Mouse (Mus musculus) testis, adult 2 months (tissue): ENCODE measurements around the gene Prkcb.

ENCODE experiments used
- CTCF ChIP-seq: fragments of 200-500 bp; IDR thresholded peaks from 2 replicates; pipeline ENCODE4 v1.5.1; 2012; ENCODE audit warnings: low read depth, mild to moderate bottlenecking, inconsistent platforms, low read length, moderate library complexity; ENCODE audit not compliant: control insufficient read depth, insufficient read depth, insufficient replicate concordance
- POLR2A ChIP-seq: fragments of 200-500 bp; IDR thresholded peaks from 2 replicates; pipeline ENCODE4 v1.6.1; 2012; ENCODE audit warnings: low read depth, mild to moderate bottlenecking, inconsistent platforms, low read length, moderate library complexity; ENCODE audit not compliant: control insufficient read depth

DNA sequence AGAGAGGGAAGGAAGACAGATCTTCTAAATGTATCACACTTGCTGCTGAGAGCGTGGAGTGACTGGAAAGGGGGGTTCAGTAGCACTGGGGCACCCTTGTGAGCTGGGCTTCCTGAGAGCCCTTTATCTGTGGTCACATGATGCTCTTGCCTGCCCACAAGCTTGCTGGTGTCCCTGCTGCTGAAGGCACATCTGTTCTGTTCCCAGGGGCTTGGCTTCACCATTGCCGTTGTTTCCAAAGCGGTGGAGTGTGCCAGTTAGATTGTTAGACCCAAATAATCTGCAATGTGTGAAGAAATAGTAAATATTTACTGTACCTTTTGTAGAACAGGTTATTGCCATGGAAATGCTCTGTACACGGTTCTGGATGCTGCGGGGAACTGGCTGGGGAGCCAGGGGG is 101.6 kb downstream of the Prkcb start:
- TF ChIP-seq POLR2A (no peak), CTCF (no peak)
